Mouse (Mus musculus) kidney, adult 2 months (tissue): ENCODE results near the gene Cd44.

ENCODE experiments used
- CTCF ChIP-seq: fragments of 200-500 bp; conservative IDR thresholded peaks from 2 replicates; pipeline ENCODE4 v1.5.1; 2011; ENCODE audit warnings: low read depth, mild to moderate bottlenecking, control low read depth, low read length, moderate library complexity, mixed read lengths; ENCODE audit not compliant: insufficient read depth, insufficient read length
- POLR2A ChIP-seq: fragments of 200-500 bp; IDR thresholded peaks from one replicate; pipeline ENCODE4 v1.6.1; 2011; ENCODE audit warnings: low read depth, low read length, control low read depth

DNA sequence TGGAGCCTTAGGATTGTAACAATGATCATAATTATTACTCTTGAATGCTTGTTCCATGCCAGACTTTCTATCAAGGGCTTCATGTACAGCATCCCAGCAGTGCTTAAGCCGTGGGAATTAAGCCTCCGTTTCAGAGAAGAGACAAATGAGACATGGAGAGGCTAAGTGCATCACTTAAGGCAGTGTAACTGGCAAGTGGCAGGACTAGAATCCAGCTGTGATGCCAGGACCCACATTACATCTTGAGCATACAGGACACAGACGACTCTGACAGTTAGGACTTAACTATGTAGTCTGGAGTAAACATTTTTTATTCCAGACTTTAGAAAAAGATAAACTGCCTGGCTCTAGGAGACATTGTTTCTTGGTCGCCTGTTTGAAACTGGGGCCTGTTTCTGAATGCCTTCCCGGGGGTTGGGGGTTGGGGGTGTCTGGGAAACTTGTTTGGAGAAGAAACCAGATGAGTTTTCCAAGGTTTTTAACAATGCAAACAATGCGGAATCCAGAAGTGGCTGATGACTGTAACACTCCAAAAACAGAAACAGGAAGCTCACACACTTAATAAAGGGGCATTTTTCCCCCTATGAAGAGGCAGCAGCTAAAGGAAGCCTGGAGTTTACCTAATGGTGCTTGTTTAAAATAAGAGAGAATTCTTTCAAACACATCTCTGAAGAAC, 18.7 kb downstream of the Cd44 start:
- TF ChIP-seq CTCF (no peak), POLR2A (no peak)
